In the genomic region with DNA sequence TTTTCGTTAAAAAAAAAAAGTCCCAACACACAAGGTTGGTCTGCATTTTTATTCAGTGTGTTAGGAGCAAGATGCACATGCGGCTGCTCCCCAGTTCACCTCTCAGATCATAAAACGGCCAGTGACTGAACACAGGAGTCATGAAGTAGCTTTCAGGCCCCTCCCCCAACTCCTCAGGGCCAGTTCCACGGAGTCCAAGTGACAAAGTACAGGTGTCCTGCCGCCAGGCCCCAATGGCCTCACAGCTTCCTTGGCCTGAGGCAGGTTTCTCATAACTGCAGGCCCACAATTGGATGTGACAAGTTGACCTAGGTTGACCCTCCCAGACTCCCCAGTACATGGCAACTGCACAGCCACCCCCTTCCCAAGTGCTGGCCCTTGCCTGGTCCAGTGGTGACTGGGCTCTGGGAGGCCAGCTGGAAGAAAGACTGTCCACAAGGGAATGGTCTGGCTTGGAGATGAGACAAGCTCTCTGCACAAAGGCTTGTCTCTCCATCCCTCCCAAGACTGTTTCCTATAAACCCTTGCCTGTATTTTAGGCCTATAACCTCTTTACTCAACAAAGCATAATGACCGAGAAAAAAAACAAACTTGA, we compare ENCODE assay signal across 21 mouse cellular contexts.
A peak's percentile ranks its signal among the peaks of the same experiment; 100 is the strongest.
DNase-seq lines count a peak whose midpoint lies in the region; ATAC-seq and TF ChIP-seq lines count a peak whose summit lies in the region.
"Had no signal": no experiment of that assay in that cellular context is flagged by ENCODE, and none has a peak within 500 bp of the region (broad histone marks: within the 10 kb centered on the region; RNA-seq: fewer than 3 reads in every experiment).

No protein-coding gene starts in this region.

- H3K36me3 ChIP-seq in kidney, embryonic 16.5 days (ENCODE audit: insufficient read depth, low read length) = no peaks in the 10 kb centered on the region
- no peaks in the 10 kb centered on the region for H3K36me3 ChIP-seq in embryonic facial prominence, embryonic 11.5 days (replicated peaks; ENCODE audit: control insufficient read depth, insufficient read depth, low read depth, low read length)
- no peaks in the 10 kb centered on the region for H3K36me3 ChIP-seq in intestine, postnatal 0 days (ENCODE audit: control insufficient read depth, insufficient read depth)
- no peaks in the 10 kb centered on the region for H3K36me3 ChIP-seq in limb, embryonic 13.5 days
- H3K36me3 ChIP-seq: embryonic facial prominence, embryonic 15.5 days; heart, embryonic 12.5 days; liver, embryonic 13.5 days; lung, embryonic 15.5 days had no signal

- peak; percentile 5 for DNase-seq in kidney, adult 18-20 months
- peak; percentile 38 for DNase-seq in embryonic facial prominence, embryonic 11.5 days (ENCODE audit: low spot score)
- DNase-seq: adrenal gland, postnatal 14 days; B cell, adult 2 months; cerebellum, adult 11-12 months; cerebellum, postnatal 36 days; right cerebral cortex, postnatal 4 days; thymus, adult 2 months had no signal

- peaks cover 16% of the 10 kb centered on the region for H3K27me3 ChIP-seq in kidney, embryonic 16.5 days (ENCODE audit: insufficient read depth, low read length)
- no peaks in the 10 kb centered on the region for H3K27me3 ChIP-seq in embryonic facial prominence, embryonic 11.5 days (ENCODE audit: control insufficient read depth, insufficient read depth, low read length)
- H3K27me3 ChIP-seq in intestine, postnatal 0 days (replicated peaks; ENCODE audit: control insufficient read depth, insufficient read depth, low read length) = peaks cover 3% of the 10 kb centered on the region; the same call in 1 of the 2 replicates
- H3K27me3 ChIP-seq in limb, embryonic 13.5 days = peaks cover 43% of the 10 kb centered on the region
- H3K27me3 ChIP-seq: embryonic facial prominence, embryonic 15.5 days; liver, embryonic 13.5 days; lung, embryonic 15.5 days had no signal

- no peak overlapping the region for H3K9ac ChIP-seq in kidney, embryonic 16.5 days (replicated peaks; ENCODE audit: low read length)
- H3K9ac ChIP-seq in embryonic facial prominence, embryonic 11.5 days (replicated peaks; ENCODE audit: low read length) = no peak overlapping the region
- no peak overlapping the region for H3K9ac ChIP-seq in intestine, postnatal 0 days (ENCODE audit: low read depth, low read length)
- H3K9ac ChIP-seq in limb, embryonic 13.5 days = no peak overlapping the region
- H3K9ac ChIP-seq: embryonic facial prominence, embryonic 15.5 days; heart, embryonic 12.5 days; lung, embryonic 15.5 days had no signal

- no peak for TF ChIP-seq CTCF in intestine, postnatal 0 days (IDR thresholded peaks at IDR 0.05; ENCODE audit: low read depth)

- H3K4me1 ChIP-seq in kidney, embryonic 16.5 days (ENCODE audit: insufficient read depth, low read length) = no peaks in the 10 kb centered on the region
- no peaks in the 10 kb centered on the region for H3K4me1 ChIP-seq in embryonic facial prominence, embryonic 11.5 days (ENCODE audit: control insufficient read depth, insufficient read depth, low read length)
- no peaks in the 10 kb centered on the region for H3K4me1 ChIP-seq in intestine, postnatal 0 days (replicated peaks; ENCODE audit: control insufficient read depth, insufficient read depth, low read length)
- H3K4me1 ChIP-seq in limb, embryonic 13.5 days = peaks cover 20% of the 10 kb centered on the region
- H3K4me1 ChIP-seq: embryonic facial prominence, embryonic 15.5 days had no signal

- WGBS in kidney, embryonic 16.5 days = 46% methylated on average over 6 of the region's 6 CpGs
- 55% methylated on average over 6 of the region's 6 CpGs for WGBS in embryonic facial prominence, embryonic 11.5 days
- WGBS in intestine, postnatal 0 days = 49% methylated on average over 6 of the region's 6 CpGs
- WGBS in limb, embryonic 13.5 days = 22% methylated on average over 6 of the region's 6 CpGs

- H3K9me3 ChIP-seq in kidney, embryonic 16.5 days (ENCODE audit: low read length) = no peaks in the 10 kb centered on the region
- H3K9me3 ChIP-seq in embryonic facial prominence, embryonic 11.5 days (replicated peaks; ENCODE audit: control insufficient read depth, low read length) = no peaks in the 10 kb centered on the region
- H3K9me3 ChIP-seq in intestine, postnatal 0 days (ENCODE audit: control insufficient read depth) = no peaks in the 10 kb centered on the region
- H3K9me3 ChIP-seq in limb, embryonic 13.5 days = no peaks in the 10 kb centered on the region
- H3K9me3 ChIP-seq: embryonic facial prominence, embryonic 15.5 days; heart, embryonic 12.5 days; liver, embryonic 13.5 days; lung, embryonic 15.5 days had no signal

- no peak overlapping the region for H3K27ac ChIP-seq in kidney, embryonic 16.5 days (ENCODE audit: low read length)
- no peak overlapping the region for H3K27ac ChIP-seq in embryonic facial prominence, embryonic 11.5 days (replicated peaks; ENCODE audit: low read depth, low read length)
- H3K27ac ChIP-seq in intestine, postnatal 0 days (ENCODE audit: low read depth, low read length) = no peak overlapping the region; the same call in 1 of the 2 replicates
- 0 out of 2 replicates have a peak overlapping the region, but pooled peaks have one; percentile 33 for H3K27ac ChIP-seq in limb, embryonic 13.5 days
- H3K27ac ChIP-seq: embryonic facial prominence, embryonic 15.5 days; liver, embryonic 13.5 days; lung, embryonic 15.5 days; macrophage had no signal

- no peak for ATAC-seq in kidney, embryonic 16.5 days (ENCODE audit: low FRiP score, low TSS enrichment)
- ATAC-seq in embryonic facial prominence, embryonic 11.5 days (replicated peaks; ENCODE audit: insufficient number of reproducible peaks, low FRiP score, low TSS enrichment, low read depth) = no peak
- ATAC-seq in intestine, postnatal 0 days = peak; percentile 72
- no peak for ATAC-seq in limb, embryonic 13.5 days (ENCODE audit: low FRiP score, low read depth)
- no peak for ATAC-seq in erythroblast, adult 5-6 weeks (replicated peaks; ENCODE audit: low FRiP score, poor library complexity, severe bottlenecking)
- no peak for ATAC-seq in granulocyte monocyte progenitor cell, adult 5-6 weeks (replicated peaks; ENCODE audit: poor library complexity, severe bottlenecking)
- ATAC-seq in monocyte, adult 5-6 weeks (replicated peaks; ENCODE audit: insufficient number of reproducible peaks, low FRiP score, low TSS enrichment, poor library complexity, severe bottlenecking) = no peak
- ATAC-seq: hindbrain, embryonic 16.5 days had no signal

- H3K4me2 ChIP-seq in kidney, embryonic 16.5 days (replicated peaks; ENCODE audit: low read depth, low read length) = no peak overlapping the region
- H3K4me2 ChIP-seq in embryonic facial prominence, embryonic 11.5 days (ENCODE audit: low read depth, low read length) = no peak overlapping the region
- H3K4me2 ChIP-seq in intestine, postnatal 0 days (replicated peaks; ENCODE audit: low read depth) = no peak overlapping the region
- no peak overlapping the region for H3K4me2 ChIP-seq in limb, embryonic 13.5 days (replicated peaks)
- H3K4me2 ChIP-seq: embryonic facial prominence, embryonic 15.5 days; heart, embryonic 12.5 days; liver, embryonic 13.5 days; lung, embryonic 15.5 days; midbrain, embryonic 11.5 days had no signal

- H3K4me3 ChIP-seq in kidney, embryonic 16.5 days (ENCODE audit: low read length) = no peak overlapping the region
- H3K4me3 ChIP-seq in embryonic facial prominence, embryonic 11.5 days (ENCODE audit: low read depth, low read length) = no peak overlapping the region
- H3K4me3 ChIP-seq in intestine, postnatal 0 days (ENCODE audit: low read depth, low read length) = no peak overlapping the region
- H3K4me3 ChIP-seq in limb, embryonic 13.5 days = no peak overlapping the region
- H3K4me3 ChIP-seq: embryonic facial prominence, embryonic 15.5 days; heart, embryonic 12.5 days; liver, embryonic 13.5 days; lung, embryonic 15.5 days had no signal
